Mouse (Mus musculus) forebrain, postnatal 0 days (tissue): ENCODE results near the gene Cd6. TPM values are rescaled to one million over a fixed set of nuclear protein-coding genes. Genes with fewer than 3 reads are reported as not detected.
A peak's percentile ranks its signal among the peaks of the same experiment; 100 is the strongest.

Experiments used
- ATAC-seq: fragments of 200-750 bp; cut with Nextera tagmentation; 2 replicates; pipeline ENCODE4 v1.8.0; 2017; ENCODE audit warnings: mild to moderate bottlenecking, moderate library complexity
- DNase-seq: peaks from one replicate; pipeline ENCODE4 v3.0.0-alpha.2; 2015
- H3K27ac ChIP-seq: fragments of 300-500 bp; sonication (generic); 2 replicates; pipeline ENCODE4 v1.5.1; 2014; ENCODE audit warnings: low read depth, mild to moderate bottlenecking, antibody characterized with exemption, low read length, moderate library complexity, mixed read lengths
- H3K27me3 ChIP-seq: fragments of 300-500 bp; sonication (generic); 2 replicates; pipeline ENCODE4 v1.6.1; 2014; ENCODE audit warnings: mild to moderate bottlenecking, low read length, mixed read lengths; ENCODE audit not compliant: insufficient read depth
- H3K36me3 ChIP-seq: fragments of 300-500 bp; sonication (generic); 2 replicates; pipeline ENCODE4 v1.6.1; 2014; ENCODE audit warnings: mild to moderate bottlenecking, moderate library complexity; ENCODE audit not compliant: insufficient read depth
- H3K4me1 ChIP-seq: fragments of 300-500 bp; sonication (generic); 2 replicates; pipeline ENCODE4 v1.6.1; 2014; ENCODE audit warnings: antibody characterized with exemption; ENCODE audit not compliant: insufficient read depth
- H3K4me2 ChIP-seq: fragments of 300-500 bp; sonication (generic); 2 replicates; pipeline ENCODE4 v1.6.1; 2014; ENCODE audit warnings: low read depth, mild to moderate bottlenecking, moderate library complexity
- H3K4me3 ChIP-seq: fragments of 300-500 bp; sonication (generic); 2 replicates; pipeline ENCODE4 v1.5.1; 2014; ENCODE audit warnings: low read depth, low read length, mixed read lengths
- H3K9ac ChIP-seq: fragments of 300-500 bp; sonication (generic); 2 replicates; pipeline ENCODE4 v1.6.1; 2014; ENCODE audit warnings: mild to moderate bottlenecking
- H3K9me3 ChIP-seq: fragments of 300-500 bp; sonication (generic); 2 replicates; pipeline ENCODE4 v1.6.1; 2016; ENCODE audit warnings: low read length
- CTCF ChIP-seq: sonication (generic); IDR thresholded peaks from 2 replicates; pipeline ENCODE4 v1.5.1; 2016; ENCODE audit warnings: antibody characterized with exemption, control low read depth, low read depth
- WGBS: fragments of 180-500 bp; shearing (Covaris S2); extraction: QIAGEN DNeasy Blood & Tissue Kit; methylation state at CpG from one replicate; pipeline ENCODE4 v1.1.7; 2014; 5-methylcytosine and 5-hydroxymethylcytosine counted together
- polyA plus RNA-seq: library from polyadenylated mRNA; unstranded; fragments of >200 nt; fragmentation: Nextera tagmentation; extraction: Ambion mirVana; gene quantifications from 2 replicates; pipeline ENCODE4 v1.2.1, GENCODE M21; 2015
- total RNA-seq: library from RNA; depleted of rRNA; stranded (reverse); fragments of >200 nt; gene quantifications from 2 replicates; pipeline ENCODE4 v1.2.3, GENCODE M21; 2014

Gene Cd6
- total and polyA plus RNA-seq, 2 experiments from 2014 or later = 0.05 TPM; not detected in 1

- Histone ChIP-seq H3K9ac (no peak overlapping the region), H3K4me2 (no peak overlapping the region), H3K27ac (no peak overlapping the region), H3K27me3 (no peaks in the 10 kb centered on the region), H3K4me1 (0 out of 2 replicates have a peak, but pooled peaks cover 2% of the 10 kb centered on the region), H3K4me3 (no peak overlapping the region), H3K9me3 (no peaks in the 10 kb centered on the region), H3K36me3 (no peaks in the 10 kb centered on the region)
- ATAC-seq (no peak), DNase-seq (no peak)
- 72% methylated on average over 9 of the region's 9 CpGs for WGBS
- no peak for TF ChIP-seq CTCF
Observed at GRCm38 (mm10) chr19:10790323-10790722, 39.5 kb downstream of the Cd6 start.

- no peak for TF ChIP-seq CTCF
- H3K4me2 ChIP-seq = no peak overlapping the region
- H3K9ac ChIP-seq = no peak overlapping the region
- no peak overlapping the region for H3K4me3 ChIP-seq
- DNase-seq (no peak), ATAC-seq (no peak)
- H3K27ac ChIP-seq = no peak overlapping the region
- H3K9me3 ChIP-seq = no peaks in the 10 kb centered on the region
- H3K4me1 ChIP-seq = peaks cover 3% of the 10 kb centered on the region; the same call in 1 of the 2 replicates
- WGBS = 80% methylated on average over 9 of the region's 9 CpGs
- no peaks in the 10 kb centered on the region for H3K36me3 ChIP-seq
- H3K27me3 ChIP-seq = no peaks in the 10 kb centered on the region
Observed at GRCm38 (mm10) chr19:10788242-10788641, 41.6 kb downstream of the Cd6 start.

GRCm38 (mm10) chr19:10787406-10787805, 42.5 kb downstream of the Cd6 start:
- DNase-seq (no peak), ATAC-seq (no peak)
- Histone ChIP-seq H3K4me2 (no peak overlapping the region), H3K36me3 (no peaks in the 10 kb centered on the region), H3K4me3 (no peak overlapping the region), H3K4me1 (peaks cover 3% of the 10 kb centered on the region; the same call in 1 of the 2 replicates), H3K27ac (no peak overlapping the region), H3K9ac (no peak overlapping the region), H3K9me3 (no peaks in the 10 kb centered on the region), H3K27me3 (no peaks in the 10 kb centered on the region)
- 84% methylated on average over 4 of the region's 4 CpGs for WGBS
- no peak for TF ChIP-seq CTCF

GRCm38 (mm10) chr19:10786753-10787152, 43.1 kb downstream of the Cd6 start:
- H3K9ac ChIP-seq = no peak overlapping the region
- H3K4me1 ChIP-seq = peaks cover 3% of the 10 kb centered on the region; the same call in 1 of the 2 replicates
- DNase-seq (no peak), ATAC-seq (no peak)
- no peaks in the 10 kb centered on the region for H3K27me3 ChIP-seq
- no peak overlapping the region for H3K4me2 ChIP-seq
- H3K9me3 ChIP-seq = no peaks in the 10 kb centered on the region
- WGBS = 90% methylated on average over 6 of the region's 6 CpGs
- no peaks in the 10 kb centered on the region for H3K36me3 ChIP-seq
- no peak overlapping the region for H3K27ac ChIP-seq
- no peak for TF ChIP-seq CTCF
- H3K4me3 ChIP-seq = no peak overlapping the region

- 50% methylated on average over 10 of the region's 10 CpGs for WGBS
- H3K4me1 ChIP-seq = peaks cover 3% of the 10 kb centered on the region; the same call in 1 of the 2 replicates
- DNase-seq (peak; percentile 73), ATAC-seq (peak; percentile 79)
- H3K4me2 ChIP-seq = no peak overlapping the region
- no peak overlapping the region for H3K4me3 ChIP-seq
- no peak overlapping the region for H3K9ac ChIP-seq
- no peaks in the 10 kb centered on the region for H3K27me3 ChIP-seq
- TF ChIP-seq CTCF = no peak
- H3K9me3 ChIP-seq = no peaks in the 10 kb centered on the region
- H3K27ac ChIP-seq = peak overlapping the region; percentile 59; the same call in 1 of the 2 replicates
- H3K36me3 ChIP-seq = no peaks in the 10 kb centered on the region
Observed at GRCm38 (mm10) chr19:10784796-10785459, 44.9 kb downstream of the Cd6 start.

- no peak overlapping the region for H3K9ac ChIP-seq
- WGBS = 23% methylated on average over 3 of the region's 3 CpGs
- no peak for ATAC-seq
- no peaks in the 10 kb centered on the region for H3K27me3 ChIP-seq
- no peak overlapping the region for H3K4me2 ChIP-seq
- no peak for DNase-seq
- peaks cover 3% of the 10 kb centered on the region; the same call in 1 of the 2 replicates for H3K4me1 ChIP-seq
- no peak for TF ChIP-seq CTCF
- H3K36me3 ChIP-seq = no peaks in the 10 kb centered on the region
- no peaks in the 10 kb centered on the region for H3K9me3 ChIP-seq
- H3K27ac ChIP-seq = peak overlapping the region; percentile 59; the same call in 1 of the 2 replicates
- no peak overlapping the region for H3K4me3 ChIP-seq
Observed at GRCm38 (mm10) chr19:10784061-10784460, 45.8 kb downstream of the Cd6 start.

GRCm38 (mm10) chr19:10783168-10783567, 46.7 kb downstream of the Cd6 start:
- 80% methylated on average over 4 of the region's 4 CpGs for WGBS

More at GRCm38 (mm10) chr19:10783168-10783567, 46.7 kb downstream of the Cd6 start:
- no peak overlapping the region for H3K27ac ChIP-seq
- no peak overlapping the region for H3K4me3 ChIP-seq
- TF ChIP-seq CTCF = no peak
- no peak overlapping the region for H3K9ac ChIP-seq
- ATAC-seq = no peak
- no peaks in the 10 kb centered on the region for H3K27me3 ChIP-seq
- peaks cover 3% of the 10 kb centered on the region; the same call in 1 of the 2 replicates for H3K4me1 ChIP-seq
- H3K9me3 ChIP-seq = no peaks in the 10 kb centered on the region
- no peak for DNase-seq
- no peaks in the 10 kb centered on the region for H3K36me3 ChIP-seq
- no peak overlapping the region for H3K4me2 ChIP-seq
